Mouse (Mus musculus): Measurements from ENCODE around the gene Olfr571. TPM values are rescaled to one million over a fixed set of nuclear protein-coding genes. Genes with fewer than 3 reads are reported as not detected.

Gene Olfr571
- polyA plus RNA-seq, 1 experiment: not detected

GRCm38 (mm10) chr7:102855807-102856206, 61.5 kb downstream of the Olfr571 start:
- TF ChIP-seq GATA1 (IDR thresholded peaks at IDR 0.05; ENCODE audit: low read length): no peak

Other genes starting within 250 kb of the Olfr571 start
- 1.8 and 1.9 TPM in 2 replicates for gene Trim68, start 230.2 kb downstream of the Olfr571 start, polyA plus RNA-seq (2012)
- gene Olfr557, start 221.6 kb downstream of the Olfr571 start, polyA plus RNA-seq (2012): not detected in 2 replicates
- not detected in 2 replicates for gene Olfr558, start 215.3 kb downstream of the Olfr571 start, polyA plus RNA-seq (2012)
- not detected in 2 replicates for gene Olfr33, start 198.5 kb downstream of the Olfr571 start, polyA plus RNA-seq (2012)
- not detected in 2 replicates for gene Olfr559, start 190.0 kb downstream of the Olfr571 start, polyA plus RNA-seq (2012)
- not detected in 2 replicates for gene Olfr560, start 158.2 kb downstream of the Olfr571 start, polyA plus RNA-seq (2012)
- gene Olfr78, start 158.1 kb downstream of the Olfr571 start, polyA plus RNA-seq (2012): not detected in 2 replicates
- not detected in 2 replicates for gene Olfr561, start 146.3 kb downstream of the Olfr571 start, polyA plus RNA-seq (2012)
- gene Olfr564, start 114.1 kb downstream of the Olfr571 start, polyA plus RNA-seq (2012): not detected in 2 replicates
- gene Olfr566, start 58.8 kb downstream of the Olfr571 start, polyA plus RNA-seq (2012): not detected in 2 replicates
- gene Olfr568, start 40.4 kb downstream of the Olfr571 start, polyA plus RNA-seq (2012): not detected in 2 replicates
- not detected in 2 replicates for gene Olfr569, start 26.7 kb downstream of the Olfr571 start, polyA plus RNA-seq (2012)
- not detected in 2 replicates for gene Olfr570, start 23.0 kb downstream of the Olfr571 start, polyA plus RNA-seq (2012)
- not detected in 2 replicates for gene Olfr572, start 6.9 kb upstream of the Olfr571 start, polyA plus RNA-seq (2012)
- not detected in 2 replicates for gene Olfr573-ps1, start 25.0 kb upstream of the Olfr571 start, polyA plus RNA-seq (2012)
- gene Olfr574, start 30.9 kb upstream of the Olfr571 start, polyA plus RNA-seq (2012): not detected in 2 replicates
- not detected in 2 replicates for gene Olfr575, start 41.2 kb upstream of the Olfr571 start, polyA plus RNA-seq (2012)
- gene Olfr576, start 45.1 kb upstream of the Olfr571 start, polyA plus RNA-seq (2012): not detected in 2 replicates
- gene Olfr577, start 58.4 kb upstream of the Olfr571 start, polyA plus RNA-seq (2012): not detected in 2 replicates
- gene Olfr578, start 71.8 kb upstream of the Olfr571 start, polyA plus RNA-seq (2012): not detected in 2 replicates
- not detected in 2 replicates for gene Olfr582, start 120.5 kb upstream of the Olfr571 start, polyA plus RNA-seq (2012)
- gene Olfr583, start 133.8 kb upstream of the Olfr571 start, polyA plus RNA-seq (2012): not detected in 2 replicates
- not detected in 2 replicates for gene Olfr584, start 164.3 kb upstream of the Olfr571 start, polyA plus RNA-seq (2012)
- not detected in 2 replicates for gene Olfr585, start 180.2 kb upstream of the Olfr571 start, polyA plus RNA-seq (2012)
- not detected in 2 replicates for gene Olfr586, start 208.1 kb upstream of the Olfr571 start, polyA plus RNA-seq (2012)
- not detected in 2 replicates for gene Olfr588-ps1, start 223.3 kb upstream of the Olfr571 start, polyA plus RNA-seq (2012)
- not detected in 2 replicates for gene Olfr589, start 238.8 kb upstream of the Olfr571 start, polyA plus RNA-seq (2012)

Measured in G1E-ER4 (cell line).